Mouse (Mus musculus) erythroblast, embryonic 14.5 days (primary cell): ENCODE measurements around the gene Ip6k1.

Experiments
- GATA1 ChIP-seq: IDR thresholded peaks from 2 replicates; pipeline ENCODE4 v1.6.1; 2012; ENCODE audit warnings: low read length, inconsistent platforms, mixed read lengths
- TAL1 ChIP-seq: IDR thresholded peaks from 3 replicates; pipeline ENCODE4 v1.6.1; 2012; ENCODE audit warnings: low read length, inconsistent platforms, mixed read lengths

DNA sequence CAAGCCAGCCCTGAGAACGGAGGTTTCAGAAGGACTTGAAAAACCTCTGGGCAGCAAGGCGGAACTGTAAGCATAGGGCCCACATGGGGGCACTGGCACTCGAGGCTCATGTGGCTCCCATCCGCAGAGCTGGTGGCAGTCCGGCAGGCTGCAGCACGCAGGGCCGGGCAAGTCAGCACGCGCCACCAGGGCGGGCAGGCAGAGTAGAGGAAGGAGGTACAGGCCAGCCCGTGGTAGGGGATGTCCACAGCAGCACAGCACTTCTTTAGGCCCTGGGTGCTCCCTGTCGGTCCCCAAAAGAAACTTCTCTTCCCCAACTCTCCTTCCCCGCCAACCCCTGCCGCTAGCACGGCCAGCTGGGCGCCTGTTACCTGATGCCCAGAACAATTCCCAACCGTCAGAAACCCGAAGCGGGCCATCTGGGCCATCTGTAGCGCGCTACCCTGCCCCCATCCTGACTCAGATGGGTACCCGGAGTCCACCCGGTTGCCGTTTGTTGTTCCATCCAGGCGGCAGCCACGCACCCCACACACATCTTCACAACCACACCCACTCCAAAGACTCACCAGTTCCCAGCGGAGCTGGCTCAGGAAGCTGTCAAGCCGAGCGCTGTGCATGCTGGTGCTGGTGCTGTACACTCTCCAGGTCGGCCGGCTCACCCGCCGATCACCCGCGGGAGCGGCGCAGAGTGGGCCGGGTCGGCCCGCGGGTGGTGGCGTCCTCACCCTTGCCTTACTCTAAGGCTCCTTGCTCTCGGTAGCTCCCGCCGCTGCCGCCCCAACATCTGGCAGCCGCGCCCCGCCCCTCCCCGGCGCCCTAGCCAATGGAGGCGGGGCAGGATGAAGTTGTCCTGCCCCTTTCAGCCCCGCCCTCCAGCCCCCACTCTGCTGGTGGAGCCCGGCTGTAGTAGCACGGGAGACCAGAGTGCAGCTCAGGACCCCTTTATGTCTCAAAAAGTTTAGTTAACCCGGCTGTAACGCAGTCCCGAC, 16.9 kb upstream of the Ip6k1 start, which contains the start of gene Inka1:
- TF ChIP-seq GATA1 (no peak), TAL1 (no peak)
